Mouse (Mus musculus): ENCODE measurements at regions not wholly inside any gene's neighbourhood (a gene's known extent, or its start where the extent isn't known, plus 50 kb on each side); places are given as distances from the start of the nearest gene placed in this dataset.

- DNase-seq = no peak
- no peaks in the 10 kb centered on the region for H3K27me3 ChIP-seq (ENCODE audit: control insufficient read depth, insufficient read depth, low read length)
- H3K36me3 ChIP-seq (ENCODE audit: control insufficient read depth, insufficient read depth, low read length) = no peaks in the 10 kb centered on the region
- TF ChIP-seq CTCF (IDR thresholded peaks at IDR 0.05) (no peak), EP300 (IDR thresholded peaks at IDR 0.05; ENCODE audit: insufficient read depth, low read depth, low read length) (no peak), POLR2A (IDR thresholded peaks at IDR 0.05; ENCODE audit: insufficient read depth, low read depth, low read length) (no peak)
- no peak overlapping the region for H3K9ac ChIP-seq (ENCODE audit: low read depth, low read length)
- WGBS = 51% methylated on average over 1 of the region's 1 CpGs
- no peaks in the 10 kb centered on the region for H3K4me1 ChIP-seq (ENCODE audit: control insufficient read depth, insufficient read depth, low read length)
- H3K4me3 ChIP-seq = no peak overlapping the region
- H3K27ac ChIP-seq = no peak overlapping the region
- no peaks in the 10 kb centered on the region for H3K79me2 ChIP-seq (replicated peaks; ENCODE audit: control insufficient read depth, insufficient read depth, low read length)
- intact Hi-C loops (cut with DNase I) = no loop called here
These were observed 91.8 kb upstream of the Synpr start for GRCm38 (mm10) chr14:13192746-13193145.

GRCm38 (mm10) chr14:13197330-13197892, 87.2 kb upstream of the Synpr start:
- no peak for DNase-seq
- no peak overlapping the region for H3K27ac ChIP-seq
- H3K27me3 ChIP-seq (ENCODE audit: control insufficient read depth, insufficient read depth, low read length) = no peaks in the 10 kb centered on the region
- no peaks in the 10 kb centered on the region for H3K4me1 ChIP-seq (ENCODE audit: control insufficient read depth, insufficient read depth, low read length)
- no peaks in the 10 kb centered on the region for H3K36me3 ChIP-seq (ENCODE audit: control insufficient read depth, insufficient read depth, low read length)
- intact Hi-C loops (cut with DNase I) = no loop called here
- no peaks in the 10 kb centered on the region for H3K79me2 ChIP-seq (replicated peaks; ENCODE audit: control insufficient read depth, insufficient read depth, low read length)
- WGBS = 62% methylated on average over 3 of the region's 3 CpGs
- H3K9ac ChIP-seq (ENCODE audit: low read depth, low read length) = no peak overlapping the region
- H3K4me3 ChIP-seq = no peak overlapping the region
- TF ChIP-seq EP300 (IDR thresholded peaks at IDR 0.05; ENCODE audit: insufficient read depth, low read depth, low read length) (no peak), POLR2A (IDR thresholded peaks at IDR 0.05; ENCODE audit: insufficient read depth, low read depth, low read length) (no peak), CTCF (IDR thresholded peaks at IDR 0.05) (no peak)

GRCm38 (mm10) chr14:13198491-13198890, 86.1 kb upstream of the Synpr start:
- H3K4me1 ChIP-seq (ENCODE audit: control insufficient read depth, insufficient read depth, low read length) = no peaks in the 10 kb centered on the region
- H3K27me3 ChIP-seq (ENCODE audit: control insufficient read depth, insufficient read depth, low read length) = no peaks in the 10 kb centered on the region
- no peak overlapping the region for H3K4me3 ChIP-seq
- intact Hi-C loops (cut with DNase I) = loop anchor here (1.0 kb wide), 2 partner anchors 574 to 623 kb away; no protein-coding TSS in a partner anchor
- no peaks in the 10 kb centered on the region for H3K79me2 ChIP-seq (replicated peaks; ENCODE audit: control insufficient read depth, insufficient read depth, low read length)
- DNase-seq = no peak
- no peaks in the 10 kb centered on the region for H3K36me3 ChIP-seq (ENCODE audit: control insufficient read depth, insufficient read depth, low read length)
- no peak for TF ChIP-seq POLR2A (IDR thresholded peaks at IDR 0.05; ENCODE audit: insufficient read depth, low read depth, low read length)
- peak; percentile 70 for TF ChIP-seq CTCF (IDR thresholded peaks at IDR 0.05)
- H3K27ac ChIP-seq = no peak overlapping the region
- no peak overlapping the region for H3K9ac ChIP-seq (ENCODE audit: low read depth, low read length)
- 26% methylated on average over 1 of the region's 1 CpGs for WGBS

GRCm38 (mm10) chr14:13212658-13213057, 71.9 kb upstream of the Synpr start:
- DNase-seq = no peak
- Histone ChIP-seq H3K79me2 (replicated peaks; ENCODE audit: control insufficient read depth, insufficient read depth, low read length) (no peaks in the 10 kb centered on the region), H3K4me1 (ENCODE audit: control insufficient read depth, insufficient read depth, low read length) (no peaks in the 10 kb centered on the region), H3K36me3 (ENCODE audit: control insufficient read depth, insufficient read depth, low read length) (no peaks in the 10 kb centered on the region), H3K27ac (no peak overlapping the region), H3K4me3 (no peak overlapping the region), H3K27me3 (ENCODE audit: control insufficient read depth, insufficient read depth, low read length) (no peaks in the 10 kb centered on the region), H3K9ac (ENCODE audit: low read depth, low read length) (no peak overlapping the region)
- WGBS = 60% methylated on average over 1 of the region's 1 CpGs
- TF ChIP-seq EP300 (IDR thresholded peaks at IDR 0.05; ENCODE audit: insufficient read depth, low read depth, low read length) (no peak), CTCF (IDR thresholded peaks at IDR 0.05) (no peak), POLR2A (IDR thresholded peaks at IDR 0.05; ENCODE audit: insufficient read depth, low read depth, low read length) (no peak)
- intact Hi-C loops (cut with DNase I) = no loop called here
